In the genomic region with DNA sequence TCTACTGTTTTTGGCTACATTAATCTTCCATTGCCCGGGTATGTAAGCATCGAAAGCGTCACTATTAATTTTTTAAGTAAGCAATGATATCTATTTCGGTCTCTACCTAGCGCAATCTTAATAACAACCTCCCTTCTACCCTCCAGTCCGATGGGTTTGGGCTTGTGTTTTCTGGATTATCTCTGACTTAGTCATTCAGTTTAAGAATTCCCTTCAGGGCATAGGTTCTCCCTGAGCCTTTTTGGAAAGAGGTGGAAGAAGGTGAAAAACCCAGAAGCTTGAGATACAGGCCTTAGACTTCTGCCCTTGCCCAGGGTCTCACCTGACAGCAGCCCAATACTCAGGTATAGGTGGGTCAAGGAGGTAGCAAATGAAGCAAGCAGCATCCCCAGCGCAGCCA, we compare ENCODE assay signal across 8 mouse cellular contexts. TPM values are rescaled to one million over a fixed set of nuclear protein-coding genes. Genes with fewer than 3 reads are reported as not detected.
DNase-seq lines count a peak whose midpoint lies in the region; ATAC-seq and TF ChIP-seq lines count a peak whose summit lies in the region.

No protein-coding gene starts in this region.

- no peak for DNase-seq in kidney, adult 2 months
- DNase-seq in kidney, adult 8-10 months: no peak
- DNase-seq in embryo, embryonic 10.5 days (ENCODE audit: low spot score): no peak
- no peak for DNase-seq in cerebellum, postnatal 10 days
- DNase-seq in spleen, postnatal 14 days (ENCODE audit: low spot score in 2 of 2): no peak

- H3K4me2 ChIP-seq in hindbrain, embryonic 12.5 days (replicated peaks): peak overlapping the region; percentile 86
- peak overlapping the region; percentile 88 for H3K4me2 ChIP-seq in midbrain, embryonic 12.5 days (replicated peaks)

- peaks cover 32% of the 10 kb centered on the region for H3K4me1 ChIP-seq in kidney, adult 2 months (ENCODE audit: control insufficient read depth, insufficient read depth, low read length)
- peaks cover 4% of the 10 kb centered on the region; the same call in 1 of the 2 replicates for H3K4me1 ChIP-seq in bone marrow, adult 2 months (ENCODE audit: control insufficient read depth, insufficient read depth, low read length)
- peaks cover 33% of the 10 kb centered on the region for H3K4me1 ChIP-seq in hindbrain, embryonic 12.5 days
- H3K4me1 ChIP-seq in midbrain, embryonic 12.5 days: peaks cover 36% of the 10 kb centered on the region

- ATAC-seq in hindbrain, embryonic 12.5 days (ENCODE audit: low FRiP score): no peak
- ATAC-seq in midbrain, embryonic 12.5 days (ENCODE audit: low FRiP score, low read depth): no peak

- H3K36me3 ChIP-seq in kidney, adult 2 months (ENCODE audit: control insufficient read depth, insufficient read depth, low read length): no peaks in the 10 kb centered on the region; the same call in 1 of the 2 replicates
- peaks cover 21% of the 10 kb centered on the region for H3K36me3 ChIP-seq in hindbrain, embryonic 12.5 days
- peaks cover 16% of the 10 kb centered on the region for H3K36me3 ChIP-seq in midbrain, embryonic 12.5 days

- H3K9me3 ChIP-seq in hindbrain, embryonic 12.5 days (replicated peaks): no peaks in the 10 kb centered on the region
- no peaks in the 10 kb centered on the region for H3K9me3 ChIP-seq in midbrain, embryonic 12.5 days

- no peak for TF ChIP-seq CTCF in kidney, adult 2 months (conservative IDR thresholded peaks at IDR 0.05; ENCODE audit: insufficient read depth, insufficient read length, low read depth, low read length)
- TF ChIP-seq CTCF in bone marrow, adult 2 months (IDR thresholded peaks at IDR 0.05; ENCODE audit: control insufficient read depth, insufficient read depth, low read length): no peak

- WGBS in kidney, adult 2 months: 55% methylated on average over 7 of the region's 7 CpGs
- 65% methylated on average over 7 of the region's 7 CpGs for WGBS in bone marrow, adult 2 months
- 54% methylated on average over 7 of the region's 7 CpGs for WGBS in hindbrain, embryonic 12.5 days
- 56% methylated on average over 7 of the region's 7 CpGs for WGBS in midbrain, embryonic 12.5 days

- peak overlapping the region; percentile 63 for H3K4me3 ChIP-seq in kidney, adult 2 months (ENCODE audit: insufficient read depth, low read depth, low read length)
- H3K4me3 ChIP-seq in bone marrow, adult 2 months (replicated peaks; ENCODE audit: control insufficient read depth, low read depth, low read length): peak overlapping the region; percentile 72
- H3K4me3 ChIP-seq in hindbrain, embryonic 12.5 days: peak overlapping the region; percentile 53
- peak overlapping the region; percentile 61 for H3K4me3 ChIP-seq in midbrain, embryonic 12.5 days

- H3K9ac ChIP-seq in hindbrain, embryonic 12.5 days: peak overlapping the region; percentile 75
- H3K9ac ChIP-seq in midbrain, embryonic 12.5 days (replicated peaks): peak overlapping the region; percentile 77

- no peak for TF ChIP-seq POLR2A in kidney, adult 2 months (IDR thresholded peaks at IDR 0.05; ENCODE audit: low read depth, low read length)
- no peak for TF ChIP-seq POLR2A in bone marrow, adult 2 months (IDR thresholded peaks at IDR 0.05; ENCODE audit: borderline replicate concordance, control insufficient read depth, low read depth, low read length)

- H3K27me3 ChIP-seq in kidney, adult 2 months (replicated peaks; ENCODE audit: control insufficient read depth, insufficient read depth, low read length): no peaks in the 10 kb centered on the region
- peaks cover 48% of the 10 kb centered on the region for H3K27me3 ChIP-seq in hindbrain, embryonic 12.5 days
- peaks cover 55% of the 10 kb centered on the region for H3K27me3 ChIP-seq in midbrain, embryonic 12.5 days

- H3K27ac ChIP-seq in kidney, adult 2 months (ENCODE audit: insufficient read depth, low read depth, low read length): peak overlapping the region; percentile 77
- no peak overlapping the region for H3K27ac ChIP-seq in bone marrow, adult 2 months (ENCODE audit: control insufficient read depth, insufficient read depth, low read depth, low read length, poor library complexity)
- H3K27ac ChIP-seq in hindbrain, embryonic 12.5 days: peak overlapping the region; percentile 84
- peak overlapping the region; percentile 90; the same call in 1 of the 2 replicates for H3K27ac ChIP-seq in midbrain, embryonic 12.5 days (replicated peaks)

RNA-seq across cellular contexts. Expression of a gene that starts 1.0 kb away (rescaled TPM):
- 44.0 and 48.8 TPM in 2 replicates for polyA plus RNA-seq in kidney, adult 2 months (2012; rRNA removed)
- 0.60 and 1.7 TPM in 2 replicates for polyA plus RNA-seq in bone marrow, adult 2 months (2011; ENCODE audit: insufficient read depth, insufficient read length, low replicate concordance, missing spikeins)
- 16.4 and 20.8 TPM in 2 replicates for polyA plus RNA-seq in hindbrain, embryonic 12.5 days (2016; fragmentation: Nextera tagmentation; extraction: Ambion mirVana)
- polyA plus RNA-seq in midbrain, embryonic 12.5 days (2016; fragmentation: Nextera tagmentation; extraction: Ambion mirVana): 19.0 and 19.5 TPM in 2 replicates

RNA-seq across cellular contexts. Expression of a gene that starts 7.3 kb away (rescaled TPM):
- 36.4 and 56.5 TPM in 2 replicates for polyA plus RNA-seq in kidney, adult 2 months (2012; rRNA removed)
- 1.9 and 2.4 TPM in 2 replicates for polyA plus RNA-seq in bone marrow, adult 2 months (2011; ENCODE audit: insufficient read depth, insufficient read length, low replicate concordance, missing spikeins)
- polyA plus RNA-seq in hindbrain, embryonic 12.5 days (2016; fragmentation: Nextera tagmentation; extraction: Ambion mirVana): 2.4 and 2.6 TPM in 2 replicates
- polyA plus RNA-seq in midbrain, embryonic 12.5 days (2016; fragmentation: Nextera tagmentation; extraction: Ambion mirVana): 1.9 and 2.8 TPM in 2 replicates

RNA-seq across cellular contexts. Expression of a gene that starts 9.7 kb away (rescaled TPM):
- polyA plus RNA-seq in kidney, adult 2 months (2012; rRNA removed): 7.9 and 8.8 TPM in 2 replicates
- polyA plus RNA-seq in bone marrow, adult 2 months (2011; ENCODE audit: insufficient read depth, insufficient read length, low replicate concordance, missing spikeins): 1.4 and 2.2 TPM in 2 replicates
- polyA plus RNA-seq in hindbrain, embryonic 12.5 days (2016; fragmentation: Nextera tagmentation; extraction: Ambion mirVana): 5.4 and 8.3 TPM in 2 replicates
- 5.2 and 5.4 TPM in 2 replicates for polyA plus RNA-seq in midbrain, embryonic 12.5 days (2016; fragmentation: Nextera tagmentation; extraction: Ambion mirVana)

RNA-seq across cellular contexts. Expression of a gene that starts 17.8 kb away (rescaled TPM):
- polyA plus RNA-seq in kidney, adult 2 months (2012; rRNA removed): 73.6 and 78.9 TPM in 2 replicates
- 67.2 and 107 TPM in 2 replicates for polyA plus RNA-seq in bone marrow, adult 2 months (2011; ENCODE audit: insufficient read depth, insufficient read length, low replicate concordance, missing spikeins)
- 197 and 210 TPM in 2 replicates for polyA plus RNA-seq in hindbrain, embryonic 12.5 days (2016; fragmentation: Nextera tagmentation; extraction: Ambion mirVana)
- 210 and 213 TPM in 2 replicates for polyA plus RNA-seq in midbrain, embryonic 12.5 days (2016; fragmentation: Nextera tagmentation; extraction: Ambion mirVana)

RNA-seq across cellular contexts. Expression of a gene that starts 19.8 kb away (rescaled TPM):
- 13.9 and 15.8 TPM in 2 replicates for polyA plus RNA-seq in kidney, adult 2 months (2012; rRNA removed)
- polyA plus RNA-seq in bone marrow, adult 2 months (2011; ENCODE audit: insufficient read depth, insufficient read length, low replicate concordance, missing spikeins): 4.8 TPM in 1 of 2 replicates, not detected in the other
- polyA plus RNA-seq in hindbrain, embryonic 12.5 days (2016; fragmentation: Nextera tagmentation; extraction: Ambion mirVana): 11.3 and 14.6 TPM in 2 replicates
- 10.5 and 12.4 TPM in 2 replicates for polyA plus RNA-seq in midbrain, embryonic 12.5 days (2016; fragmentation: Nextera tagmentation; extraction: Ambion mirVana)
